Mouse (Mus musculus) heart, adult 2 months (tissue): Measurements from ENCODE around the gene Muc3. TPM values are rescaled to one million over a fixed set of nuclear protein-coding genes. Genes with fewer than 3 reads are reported as not detected.
A peak's percentile ranks its signal among the peaks of the same experiment; 100 is the strongest.
"Not testable (repeated sequence)": the region's sequence is repeated elsewhere in the genome, so short reads cannot be mapped to it uniquely, and the experiment has no call there.

ENCODE experiments used
- DNase-seq, 2 experiments: peaks; one replicate each; pipeline ENCODE4 v3.0.0; 2021
- H3K27ac ChIP-seq: fragments of 200-600 bp; 2 replicates; pipeline ENCODE4 v1.8.1; 2022
- H3K27me3 ChIP-seq: fragments of 200-500 bp; 2 replicates; pipeline ENCODE4 v1.6.1; 2012; ENCODE audit warnings: mild to moderate bottlenecking, low read length, inconsistent platforms, mixed read lengths; ENCODE audit not compliant: control insufficient read depth, insufficient read depth
- H3K36me3 ChIP-seq: fragments of 200-500 bp; 2 replicates; pipeline ENCODE4 v1.6.1; 2012; ENCODE audit warnings: low read length, inconsistent platforms; ENCODE audit not compliant: control insufficient read depth, insufficient read depth
- H3K4me1 ChIP-seq: fragments of 200-500 bp; 2 replicates; pipeline ENCODE4 v1.6.1; 2011; ENCODE audit warnings: low read length; ENCODE audit not compliant: control insufficient read depth, insufficient read depth
- H3K4me3 ChIP-seq: fragments of 200-600 bp; 2 replicates; pipeline ENCODE4 v1.8.1; 2022
- H3K79me2 ChIP-seq: fragments of 200-500 bp; replicated peaks from 2 replicates; pipeline ENCODE4 v1.6.1; 2012; ENCODE audit warnings: mild to moderate bottlenecking, inconsistent platforms, low read length, moderate library complexity, mixed read lengths; ENCODE audit not compliant: control insufficient read depth, insufficient read depth
- H3K9ac ChIP-seq: fragments of 200-500 bp; 2 replicates; pipeline ENCODE4 v1.6.1; 2012; ENCODE audit warnings: low read depth, mild to moderate bottlenecking, control low read depth, inconsistent platforms, low read length, mixed read lengths
- CTCF ChIP-seq: fragments of 200-600 bp; IDR thresholded peaks from 2 replicates; pipeline ENCODE4 v1.8.1; 2022; ENCODE audit warnings: antibody characterized with exemption, mild to moderate bottlenecking, moderate library complexity
- EP300 ChIP-seq: fragments of 200-500 bp; IDR thresholded peaks from 2 replicates; pipeline ENCODE4 v1.6.1; 2011; ENCODE audit warnings: low read depth, low read length, control low read depth; ENCODE audit not compliant: insufficient read depth
- POLR2A ChIP-seq: fragments of 200-500 bp; IDR thresholded peaks from 2 replicates; pipeline ENCODE4 v1.6.1; 2011; ENCODE audit warnings: mild to moderate bottlenecking, low read depth, low read length, control low read depth; ENCODE audit not compliant: insufficient read depth
- WGBS: fragments of 180-500 bp; shearing (Covaris S2); methylation state at CpG from one replicate; pipeline ENCODE4 v1.1.7; 2018; 5-methylcytosine and 5-hydroxymethylcytosine counted together
- intact Hi-C: fragments of 180-260 bp; cut with DNase I; formaldehyde crosslinking; loops from one replicate; pipeline ENCODE4 v1.15.1; 2025
- long read RNA-seq: library from polyadenylated mRNA; stranded (forward); transcript quantifications from one replicate; pipeline ENCODE4 v2.0.0, GENCODE M21; 2021
- polyA plus RNA-seq: library from polyadenylated mRNA; depleted of rRNA; stranded (reverse); fragments of >200 nt; gene quantifications from 2 replicates; pipeline ENCODE4 v1.2.3, GENCODE M21; 2012; rRNA removed
- total RNA-seq, 2 experiments: library from RNA; stranded (reverse); gene quantifications; 2 replicates each; pipeline ENCODE4 v1.2.3; 2021

Muc3 gene
- total RNA-seq, result not detected
- polyA plus RNA-seq, result not detected in 2 replicates
- long read RNA-seq, result 0 reads

DNA sequence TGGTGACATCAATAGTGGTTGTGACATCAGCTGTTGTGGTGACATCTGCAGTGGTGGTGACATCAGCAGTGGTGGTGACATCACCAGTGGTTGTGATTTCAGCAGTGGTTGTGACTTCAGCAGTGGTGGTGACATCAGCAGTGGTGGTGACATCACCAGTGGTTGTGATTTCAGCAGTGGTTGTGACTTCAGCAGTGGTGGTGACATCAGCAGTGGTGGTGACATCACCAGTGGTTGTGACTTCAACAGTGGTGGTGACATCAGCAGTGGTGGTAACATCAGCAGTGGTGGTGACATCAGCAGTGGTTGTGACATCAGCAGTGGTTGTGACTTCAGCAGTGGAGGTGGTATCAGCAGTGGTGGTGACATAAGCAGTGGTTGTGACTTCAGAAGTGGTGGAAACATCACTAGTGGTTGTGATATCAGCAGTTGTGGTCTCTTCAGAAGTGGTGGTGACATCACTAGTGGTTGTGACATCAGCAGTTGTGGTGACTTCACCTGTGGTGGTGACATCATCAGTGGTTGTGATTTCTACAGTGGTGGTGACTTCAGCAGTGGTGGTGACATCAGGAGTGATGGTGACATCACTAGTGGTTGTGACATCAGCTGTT lies at the start of gene Muc3:
Gene Muc3 (minus strand): TSS at position 51 of the 611 bp plus-strand sequence.
- H3K27ac ChIP-seq, H3K36me3 ChIP-seq, intact Hi-C loops, H3K4me1 ChIP-seq, H3K27me3 ChIP-seq, H3K79me2 ChIP-seq, H3K4me3 ChIP-seq, H3K9ac ChIP-seq, DNase-seq: not testable (repeated sequence)

DNA sequence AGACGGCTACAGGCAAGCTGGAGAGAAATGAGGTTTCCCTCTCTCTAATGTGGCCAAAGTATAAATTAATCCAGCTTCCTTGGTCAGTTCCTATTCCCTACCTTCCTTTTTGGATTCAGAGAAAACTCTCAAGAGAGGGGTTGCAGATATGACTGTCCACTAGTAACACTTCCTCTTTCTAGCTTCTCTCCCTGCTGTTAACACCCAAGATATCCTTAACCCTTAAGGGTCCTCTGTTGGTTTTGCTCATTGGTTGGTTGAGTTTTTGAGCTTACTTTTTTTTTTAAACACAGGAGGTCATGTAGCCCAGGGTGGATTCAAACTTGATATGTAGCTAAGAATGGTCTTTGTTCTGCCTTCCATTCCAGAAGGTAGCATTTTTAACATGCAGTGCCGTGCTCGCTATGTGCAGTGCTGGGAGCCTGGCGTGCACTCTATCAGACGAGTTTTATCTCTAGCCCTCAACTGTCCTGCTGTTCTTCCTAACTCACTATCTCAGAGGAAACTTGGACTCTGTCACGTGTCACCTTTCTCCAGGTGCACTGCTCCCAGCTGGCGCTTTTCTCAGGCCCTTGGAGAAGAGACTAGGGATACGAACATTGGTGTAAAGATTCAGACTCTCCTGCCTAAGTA lies 45.5 kb upstream of the Muc3 start:
- Histone ChIP-seq H3K79me2 (no peaks in the 10 kb centered on the region), H3K9ac (no peak overlapping the region), H3K27ac (no peak overlapping the region), H3K27me3 (no peaks in the 10 kb centered on the region; the same call in 1 of the 2 replicates), H3K4me3 (no peak overlapping the region), H3K36me3 (no peaks in the 10 kb centered on the region), H3K4me1 (no peaks in the 10 kb centered on the region)
- TF ChIP-seq EP300 (no peak), POLR2A (no peak), CTCF (no peak)
- WGBS, result 26% methylated on average over 8 of the region's 8 CpGs
- intact Hi-C loops, result no loop called here
- DNase-seq, result no peak

DNA sequence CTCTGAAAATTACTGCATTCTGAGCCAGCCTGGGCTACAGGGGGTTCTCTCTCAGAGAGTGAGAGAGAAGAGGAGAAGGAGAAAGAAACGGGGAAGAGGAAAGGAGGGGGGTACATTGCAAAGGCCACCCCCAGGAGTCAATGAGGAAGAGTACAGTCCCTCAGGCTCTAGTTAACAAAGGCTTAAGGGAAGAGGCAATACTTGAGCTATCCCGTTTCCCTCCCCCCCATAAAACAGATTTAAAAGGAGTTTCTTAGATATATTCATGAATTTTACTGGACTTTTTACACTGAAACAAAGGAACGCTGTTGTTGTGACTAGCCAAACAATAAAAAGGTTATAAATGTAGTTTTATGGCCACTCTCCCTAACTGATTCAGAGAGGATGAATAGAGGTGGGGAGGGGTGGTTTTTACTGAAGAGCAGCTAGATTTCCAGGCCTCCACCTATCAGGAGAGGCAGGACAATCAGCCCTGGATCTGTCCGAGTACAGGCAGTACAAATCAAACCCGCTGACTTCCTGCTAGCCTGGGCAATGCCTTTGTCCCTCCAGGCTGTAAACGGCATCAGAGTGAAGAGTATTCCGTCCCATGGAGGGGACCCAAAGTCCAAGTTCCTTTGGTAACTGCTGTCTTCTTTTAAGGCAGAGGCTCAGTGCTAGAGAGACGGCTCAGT lies 44.3 kb upstream of the Muc3 start:
- no peak overlapping the region for H3K4me3 ChIP-seq
- TF ChIP-seq POLR2A (no peak), CTCF (no peak), EP300 (no peak)
- H3K27me3 ChIP-seq, result no peaks in the 10 kb centered on the region; the same call in 1 of the 2 replicates
- intact Hi-C loops, result no loop called here
- no peaks in the 10 kb centered on the region for H3K4me1 ChIP-seq
- H3K27ac ChIP-seq, result no peak overlapping the region
- DNase-seq, result no peak
- H3K36me3 ChIP-seq, result no peaks in the 10 kb centered on the region
- H3K79me2 ChIP-seq, result no peaks in the 10 kb centered on the region
- H3K9ac ChIP-seq, result no peak overlapping the region
- WGBS, result 64% methylated on average over 8 of the region's 8 CpGs

DNA sequence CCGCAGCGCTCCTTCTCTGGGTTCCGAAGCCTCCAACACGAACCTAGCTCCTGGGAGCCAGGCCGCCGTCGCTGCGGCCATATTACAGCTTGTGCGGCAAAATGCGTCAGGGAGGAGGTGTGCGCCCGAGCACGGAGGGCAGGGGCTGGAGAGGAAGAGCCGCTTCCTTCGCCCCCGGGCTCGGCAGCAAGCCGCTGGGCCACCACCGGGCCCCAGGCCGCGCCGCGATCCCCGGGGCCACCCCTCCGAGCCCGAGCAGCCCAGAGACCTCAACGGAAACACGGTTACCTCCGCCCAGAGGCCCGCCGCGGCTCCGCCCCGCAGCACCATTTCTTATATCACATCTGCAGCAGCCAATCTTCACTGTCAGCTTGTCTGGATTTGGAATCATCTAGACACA lies 40.2 kb upstream of the Muc3 start:
- TF ChIP-seq POLR2A (no peak), CTCF (no peak), EP300 (no peak)
- no peak overlapping the region for H3K27ac ChIP-seq
- WGBS, result 1% methylated on average over 34 of the region's 34 CpGs
- no peaks in the 10 kb centered on the region for H3K36me3 ChIP-seq
- intact Hi-C loops, result no loop called here
- peak; percentile 27 to 32 for DNase-seq
- H3K79me2 ChIP-seq, result no peaks in the 10 kb centered on the region
- peaks cover 5% of the 10 kb centered on the region; the same call in 1 of the 2 replicates for H3K27me3 ChIP-seq
- no peaks in the 10 kb centered on the region for H3K4me1 ChIP-seq
- peak overlapping the region; percentile 33; the same call in 1 of the 2 replicates for H3K4me3 ChIP-seq
- H3K9ac ChIP-seq, result peak overlapping the region; percentile 52

DNA sequence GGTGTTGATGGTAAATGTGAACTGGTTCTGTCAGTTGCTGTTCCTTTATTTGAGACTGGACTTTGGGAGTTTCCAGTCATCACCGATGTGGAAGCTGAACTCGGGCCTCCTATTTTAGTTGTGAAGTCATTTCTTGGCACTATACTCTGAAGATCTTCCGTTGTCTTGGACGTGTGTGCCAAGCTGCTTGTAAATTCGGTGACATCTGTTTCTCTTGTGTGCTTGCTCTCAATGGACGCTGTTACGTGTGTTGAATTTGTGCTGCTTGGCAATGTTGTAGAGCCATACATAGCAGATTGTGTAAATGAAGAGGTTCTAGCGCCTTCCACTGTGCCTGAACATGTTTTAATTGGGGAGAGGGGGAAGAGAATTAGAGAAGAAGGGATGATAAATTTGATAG lies 36.2 kb upstream of the Muc3 start:
- H3K79me2 ChIP-seq, result no peaks in the 10 kb centered on the region
- DNase-seq, result no peak
- H3K27me3 ChIP-seq, result peaks cover 5% of the 10 kb centered on the region; the same call in 1 of the 2 replicates
- 67% methylated on average over 8 of the region's 8 CpGs for WGBS
- H3K36me3 ChIP-seq, result no peaks in the 10 kb centered on the region
- no peak overlapping the region for H3K4me3 ChIP-seq
- TF ChIP-seq POLR2A, result no peak
- no peak for TF ChIP-seq EP300
- no peak for TF ChIP-seq CTCF
- no peaks in the 10 kb centered on the region for H3K4me1 ChIP-seq
- no peak overlapping the region for H3K9ac ChIP-seq
- no peak overlapping the region for H3K27ac ChIP-seq
- intact Hi-C loops, result no loop called here
